Mouse (Mus musculus): ENCODE results near the gene Il18rap. TPM values are rescaled to one million over a fixed set of nuclear protein-coding genes. Genes with fewer than 3 reads are reported as not detected.

The Il18rap gene
- polyA plus RNA-seq, 1 experiment from 2014 or later, result 0.08 TPM

DNA sequence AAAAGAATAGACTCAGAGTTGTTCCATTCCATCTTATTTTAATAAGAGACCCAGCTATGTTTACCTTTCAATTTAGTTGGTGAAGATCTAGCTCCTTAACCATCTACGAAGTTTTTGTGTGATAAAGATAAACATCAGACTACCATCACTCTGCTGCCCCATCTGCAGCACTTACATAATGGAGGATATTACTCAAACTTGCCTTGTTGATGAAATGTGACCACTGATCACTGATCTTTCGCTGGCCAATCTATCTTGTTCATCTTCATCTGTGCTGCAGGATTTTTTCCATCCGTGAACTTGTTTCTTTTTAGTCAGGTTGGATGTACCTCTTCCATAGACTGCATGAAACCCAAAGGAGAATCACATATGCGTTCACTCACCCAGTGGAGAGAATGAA lies 20.6 kb upstream of the Il18rap start:
- Histone ChIP-seq H3K9ac (no peak overlapping the region), H3K4me1 (replicated peaks) (no peaks in the 10 kb centered on the region), H3K36me3 (no peaks in the 10 kb centered on the region), H3K27ac (ENCODE audit: poor library complexity, severe bottlenecking) (no peak overlapping the region), H3K27me3 (replicated peaks) (no peaks in the 10 kb centered on the region), H3K4me3 (no peak overlapping the region), H3K4me2 (no peak overlapping the region), H3K9me3 (replicated peaks) (no peaks in the 10 kb centered on the region)
- no peak for ATAC-seq (ENCODE audit: insufficient number of reproducible peaks, low FRiP score)
- WGBS, result 81% methylated on average over 4 of the region's 4 CpGs

DNA sequence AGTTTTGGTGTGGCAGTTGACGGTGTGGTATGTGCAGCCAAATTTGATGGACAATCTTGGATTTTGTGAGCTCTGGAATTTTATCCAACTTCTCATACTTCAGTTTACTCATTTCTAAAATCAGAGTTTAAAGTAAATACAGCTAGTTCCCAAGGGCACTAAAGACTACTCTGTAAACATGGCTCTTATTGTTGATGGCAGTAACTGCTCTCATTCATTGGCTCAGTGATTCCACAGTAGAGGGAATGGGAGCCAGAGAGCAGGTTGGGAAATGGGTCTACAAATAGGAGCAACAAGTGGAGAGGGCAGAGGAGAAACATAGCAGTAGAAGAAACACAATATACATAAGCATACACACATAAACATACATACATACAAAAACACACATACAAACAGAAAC lies 15.5 kb upstream of the Il18rap start:
- no peak for ATAC-seq (ENCODE audit: insufficient number of reproducible peaks, low FRiP score)
- WGBS, result 81% methylated on average over 1 of the region's 1 CpGs
- no peak overlapping the region for H3K27ac ChIP-seq (ENCODE audit: poor library complexity, severe bottlenecking)
- no peaks in the 10 kb centered on the region for H3K27me3 ChIP-seq (replicated peaks)
- H3K9ac ChIP-seq, result no peak overlapping the region
- no peaks in the 10 kb centered on the region for H3K36me3 ChIP-seq
- no peak overlapping the region for H3K4me3 ChIP-seq
- no peaks in the 10 kb centered on the region for H3K9me3 ChIP-seq (replicated peaks)
- no peaks in the 10 kb centered on the region for H3K4me1 ChIP-seq (replicated peaks)
- H3K4me2 ChIP-seq, result no peak overlapping the region

DNA sequence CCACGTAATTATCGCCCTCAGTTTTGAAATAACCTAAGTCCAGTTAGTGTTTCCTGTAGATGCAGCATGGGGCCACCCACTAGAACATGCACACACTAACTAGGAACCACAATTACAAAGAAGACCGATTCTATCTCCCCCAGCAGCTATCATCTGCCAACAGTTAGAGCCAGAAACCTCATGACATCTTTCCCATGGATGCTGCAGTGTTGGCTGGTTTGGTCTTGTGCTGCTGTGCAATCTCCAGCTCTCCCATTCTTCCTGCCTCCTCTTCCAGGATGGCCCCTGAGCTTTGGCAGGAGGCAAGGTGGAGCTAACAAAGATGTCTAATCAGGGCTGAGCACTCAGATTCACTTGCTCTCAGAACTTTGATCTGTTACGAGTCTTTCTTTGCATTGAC lies 14.0 kb upstream of the Il18rap start:
- no peak for ATAC-seq (ENCODE audit: insufficient number of reproducible peaks, low FRiP score)
- WGBS, result 82% methylated on average over 4 of the region's 4 CpGs

DNA sequence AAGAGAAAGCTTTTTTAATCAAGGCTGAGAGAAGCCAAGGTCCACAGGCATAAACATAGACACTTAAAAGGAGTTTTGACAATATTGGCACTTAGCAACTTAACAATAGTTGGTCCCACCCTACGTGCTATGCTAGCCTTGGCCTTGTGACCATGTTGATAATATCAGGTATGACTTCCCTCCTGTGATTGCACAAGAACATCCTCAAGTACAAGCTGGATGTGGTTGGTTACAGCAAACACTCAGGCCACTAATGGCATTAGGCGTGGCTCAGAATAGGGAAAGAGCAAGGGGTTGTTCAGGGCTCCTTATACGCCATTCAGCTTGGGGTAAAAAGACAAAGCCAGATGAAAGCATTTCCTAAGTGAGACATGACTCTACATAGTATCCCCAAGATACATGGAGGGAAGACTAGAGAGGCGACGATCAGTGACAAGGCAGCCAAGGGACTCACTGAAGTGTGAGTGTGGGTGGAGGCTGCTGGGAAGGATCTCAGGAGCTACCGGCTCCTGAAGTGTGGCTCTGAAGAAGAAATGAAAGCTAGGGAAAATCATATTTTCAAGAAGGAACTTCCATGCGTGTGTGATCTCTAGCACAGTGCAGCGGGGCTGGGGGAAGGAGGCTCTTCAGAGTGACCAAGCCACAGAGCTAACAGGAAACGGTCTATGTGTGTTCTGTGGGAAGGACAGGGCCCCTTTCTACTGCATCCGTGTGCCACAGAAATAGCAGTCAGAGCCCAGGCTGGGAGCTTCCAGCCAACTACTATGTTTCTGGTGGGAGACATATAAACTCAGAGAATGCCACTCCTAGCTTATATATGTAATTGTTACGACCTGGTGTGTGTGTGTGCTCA lies 13.4 kb upstream of the Il18rap start:
- H3K4me1 ChIP-seq (replicated peaks), result no peaks in the 10 kb centered on the region
- WGBS, result 80% methylated on average over 11 of the region's 11 CpGs
- ATAC-seq (ENCODE audit: insufficient number of reproducible peaks, low FRiP score), result no peak
- no peak overlapping the region for H3K9ac ChIP-seq
- H3K27me3 ChIP-seq (replicated peaks), result no peaks in the 10 kb centered on the region
- no peaks in the 10 kb centered on the region for H3K9me3 ChIP-seq (replicated peaks)
- H3K27ac ChIP-seq (ENCODE audit: poor library complexity, severe bottlenecking), result no peak overlapping the region
- no peak overlapping the region for H3K4me2 ChIP-seq
- no peak overlapping the region for H3K4me3 ChIP-seq
- no peaks in the 10 kb centered on the region for H3K36me3 ChIP-seq

More for the DNA sequence above, 14.0 kb upstream of the Il18rap start:
- Histone ChIP-seq H3K9ac (no peak overlapping the region), H3K4me2 (no peak overlapping the region), H3K4me1 (replicated peaks) (no peaks in the 10 kb centered on the region), H3K27me3 (replicated peaks) (no peaks in the 10 kb centered on the region), H3K4me3 (no peak overlapping the region), H3K27ac (ENCODE audit: poor library complexity, severe bottlenecking) (no peak overlapping the region), H3K36me3 (no peaks in the 10 kb centered on the region), H3K9me3 (replicated peaks) (no peaks in the 10 kb centered on the region)

DNA sequence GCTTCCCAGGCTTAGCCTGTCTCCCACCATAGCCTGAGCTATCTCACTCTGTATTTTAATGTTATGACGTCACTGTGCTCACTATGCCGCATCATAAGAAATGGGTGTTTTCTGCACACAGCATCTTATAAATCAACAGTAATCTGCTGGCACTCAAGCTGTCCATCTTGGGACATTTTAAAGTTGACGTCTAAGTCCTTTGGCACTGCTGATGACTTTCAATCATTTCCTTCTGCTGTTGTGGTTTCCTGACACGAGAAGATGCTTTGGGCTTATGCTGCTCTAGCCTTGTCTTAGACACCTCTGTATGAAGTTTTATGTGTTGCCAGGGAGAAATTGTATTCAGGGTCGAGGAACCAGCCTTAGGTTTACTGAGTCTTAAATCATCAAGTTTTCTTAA lies 10.6 kb upstream of the Il18rap start:
- Histone ChIP-seq H3K4me1 (replicated peaks) (no peaks in the 10 kb centered on the region), H3K27ac (ENCODE audit: poor library complexity, severe bottlenecking) (no peak overlapping the region), H3K9ac (no peak overlapping the region), H3K4me3 (no peak overlapping the region), H3K4me2 (no peak overlapping the region), H3K27me3 (replicated peaks) (no peaks in the 10 kb centered on the region), H3K9me3 (replicated peaks) (no peaks in the 10 kb centered on the region), H3K36me3 (no peaks in the 10 kb centered on the region)
- 80% methylated on average over 5 of the region's 5 CpGs for WGBS
- no peak for ATAC-seq (ENCODE audit: insufficient number of reproducible peaks, low FRiP score)

DNA sequence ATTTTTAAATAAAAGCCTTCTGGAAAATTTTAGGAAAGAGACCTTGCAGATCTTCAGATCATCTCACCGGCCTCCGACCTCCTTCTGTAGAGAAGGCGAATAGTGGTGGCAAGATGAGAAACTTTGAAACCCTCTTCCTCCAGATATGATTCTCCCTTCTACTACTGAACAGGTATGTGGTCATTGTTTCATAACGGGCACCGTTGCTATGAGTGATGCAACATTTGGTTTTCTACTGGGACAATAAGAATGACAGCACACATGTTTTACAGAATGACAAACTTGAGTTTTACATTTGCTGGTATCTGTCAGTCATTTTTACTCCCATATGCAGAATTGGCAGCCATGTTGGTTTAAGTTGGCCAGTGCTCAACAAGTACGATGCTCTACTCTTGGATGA lies 1.2 kb downstream of the Il18rap start:
- no peak overlapping the region for H3K4me2 ChIP-seq
- no peaks in the 10 kb centered on the region for H3K36me3 ChIP-seq
- no peak overlapping the region for H3K9ac ChIP-seq
- no peak overlapping the region for H3K4me3 ChIP-seq
- H3K27me3 ChIP-seq (replicated peaks), result no peaks in the 10 kb centered on the region
- WGBS, result 85% methylated on average over 6 of the region's 6 CpGs
- H3K9me3 ChIP-seq (replicated peaks), result 0 out of 2 replicates have a peak, but pooled peaks cover 3% of the 10 kb centered on the region
- no peaks in the 10 kb centered on the region for H3K4me1 ChIP-seq (replicated peaks)
- ATAC-seq (ENCODE audit: insufficient number of reproducible peaks, low FRiP score), result no peak
- no peak overlapping the region for H3K27ac ChIP-seq (ENCODE audit: poor library complexity, severe bottlenecking)

DNA sequence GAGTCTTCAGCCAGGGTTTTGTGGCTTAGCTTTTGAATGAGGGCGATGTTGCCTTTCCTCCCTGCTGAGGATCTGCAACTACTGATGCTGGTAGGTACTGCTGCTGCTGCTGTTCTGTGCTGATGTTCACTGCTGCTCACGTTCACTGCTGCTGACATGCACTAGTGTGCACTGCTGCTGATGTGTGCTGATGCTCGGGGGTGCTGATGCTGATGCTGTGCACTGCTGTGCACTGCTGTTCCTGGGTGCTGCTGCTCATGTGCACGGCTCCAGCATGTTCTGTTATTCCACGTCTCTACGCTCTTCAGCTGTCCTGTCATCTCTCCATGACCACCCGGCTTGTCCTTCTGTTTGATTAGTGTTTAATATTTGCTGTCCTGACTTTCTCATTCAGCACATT lies 7.8 kb downstream of the Il18rap start:
- H3K4me3 ChIP-seq, result no peak overlapping the region
- H3K9me3 ChIP-seq (replicated peaks), result no peaks in the 10 kb centered on the region
- no peak overlapping the region for H3K9ac ChIP-seq
- no peak for ATAC-seq (ENCODE audit: insufficient number of reproducible peaks, low FRiP score)
- no peak overlapping the region for H3K4me2 ChIP-seq
- H3K36me3 ChIP-seq, result no peaks in the 10 kb centered on the region
- WGBS, result 84% methylated on average over 7 of the region's 7 CpGs
- H3K27ac ChIP-seq (ENCODE audit: poor library complexity, severe bottlenecking), result no peak overlapping the region
- H3K4me1 ChIP-seq (replicated peaks), result no peaks in the 10 kb centered on the region
- H3K27me3 ChIP-seq (replicated peaks), result no peaks in the 10 kb centered on the region

DNA sequence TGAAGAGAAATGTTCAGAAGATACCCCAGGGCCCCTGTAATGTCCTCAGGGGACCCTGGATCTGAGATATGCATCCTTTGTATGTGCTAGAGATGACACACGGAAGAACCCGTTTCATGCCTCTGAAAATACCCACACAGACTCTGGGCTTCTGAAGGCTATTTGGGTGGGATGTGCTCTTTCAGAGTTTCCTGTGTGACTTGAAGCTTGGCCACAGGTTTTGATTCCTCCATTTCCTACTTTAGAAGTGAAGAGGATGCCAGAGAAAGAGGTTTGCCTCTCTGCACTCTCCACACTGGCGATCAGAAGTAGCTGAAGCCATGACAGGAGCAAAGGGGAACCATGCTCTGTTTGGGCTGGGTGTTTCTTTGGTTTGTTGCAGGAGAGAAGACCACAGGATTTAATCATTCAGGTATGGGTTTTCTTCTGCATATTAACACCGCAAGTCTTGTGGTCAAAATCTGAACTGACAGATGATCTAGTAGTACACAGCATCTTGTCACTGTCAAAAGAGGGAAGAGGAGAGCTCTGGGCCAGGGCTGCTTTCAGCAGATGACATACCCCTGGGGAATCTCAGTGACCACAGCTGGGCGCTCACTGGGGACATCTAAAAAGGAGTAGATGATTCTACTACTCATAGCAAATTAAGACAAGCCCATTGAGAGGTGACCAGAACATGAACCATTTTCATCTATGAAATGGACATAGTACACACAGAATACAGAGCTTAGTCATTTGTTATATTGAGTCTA lies 9.0 kb downstream of the Il18rap start:
- no peak overlapping the region for H3K27ac ChIP-seq (ENCODE audit: poor library complexity, severe bottlenecking)
- 77% methylated on average over 5 of the region's 5 CpGs for WGBS
- H3K9ac ChIP-seq, result no peak overlapping the region
- no peaks in the 10 kb centered on the region for H3K4me1 ChIP-seq (replicated peaks)
- no peaks in the 10 kb centered on the region for H3K9me3 ChIP-seq (replicated peaks)
- no peaks in the 10 kb centered on the region for H3K27me3 ChIP-seq (replicated peaks)
- H3K36me3 ChIP-seq, result no peaks in the 10 kb centered on the region
- H3K4me3 ChIP-seq, result no peak overlapping the region
- no peak overlapping the region for H3K4me2 ChIP-seq
- ATAC-seq (ENCODE audit: insufficient number of reproducible peaks, low FRiP score), result no peak

DNA sequence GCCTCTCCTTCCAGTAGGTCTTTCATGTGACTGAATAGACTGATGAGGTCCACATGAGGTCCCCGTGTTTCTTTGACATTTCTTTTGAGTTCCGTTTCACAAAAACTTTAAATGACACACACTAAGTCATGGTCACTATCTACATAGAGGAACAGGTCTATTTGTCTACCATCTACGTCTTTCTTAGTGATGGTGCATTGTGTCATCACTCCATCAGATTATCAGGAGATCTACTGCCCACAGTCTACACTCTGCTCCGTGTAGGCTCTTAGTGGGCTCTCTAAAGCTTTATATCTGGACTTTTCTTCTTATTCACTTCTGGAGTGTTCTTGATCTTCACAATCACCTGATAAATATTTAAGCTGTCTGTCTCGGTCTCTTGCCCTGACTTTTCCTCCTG lies 14.1 kb downstream of the Il18rap start:
- Histone ChIP-seq H3K9ac (no peak overlapping the region), H3K4me2 (no peak overlapping the region), H3K4me1 (replicated peaks) (no peaks in the 10 kb centered on the region), H3K9me3 (replicated peaks) (0 out of 2 replicates have a peak, but pooled peaks cover 4% of the 10 kb centered on the region), H3K4me3 (no peak overlapping the region), H3K27ac (ENCODE audit: poor library complexity, severe bottlenecking) (no peak overlapping the region), H3K36me3 (no peaks in the 10 kb centered on the region), H3K27me3 (replicated peaks) (no peaks in the 10 kb centered on the region)
- WGBS, result 70% methylated on average over 5 of the region's 5 CpGs
- no peak for ATAC-seq (ENCODE audit: insufficient number of reproducible peaks, low FRiP score)

DNA sequence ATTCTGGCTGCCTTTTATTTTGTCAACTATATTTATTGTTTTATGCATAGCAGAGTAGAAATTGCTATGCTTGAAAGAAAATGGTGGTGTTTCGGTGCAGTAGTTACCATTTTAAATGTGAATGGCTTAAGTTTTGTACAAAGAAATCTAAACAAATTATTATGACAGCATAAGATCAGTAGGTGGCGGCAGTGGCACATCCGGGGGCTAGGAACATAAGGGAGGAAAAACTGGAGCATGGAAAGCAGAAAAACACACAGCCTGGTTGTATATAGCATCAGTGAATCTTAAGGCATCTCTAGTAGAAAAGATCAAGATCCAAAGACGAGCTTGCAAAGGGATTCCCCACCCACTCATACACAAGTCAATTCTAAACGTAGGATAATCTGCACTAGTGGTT lies 22.4 kb downstream of the Il18rap start:
- no peak overlapping the region for H3K4me3 ChIP-seq
- no peak for ATAC-seq (ENCODE audit: insufficient number of reproducible peaks, low FRiP score)
- no peak overlapping the region for H3K4me2 ChIP-seq
- H3K36me3 ChIP-seq, result no peaks in the 10 kb centered on the region
- WGBS, result 71% methylated on average over 5 of the region's 5 CpGs
- no peaks in the 10 kb centered on the region for H3K27me3 ChIP-seq (replicated peaks)
- H3K9ac ChIP-seq, result no peak overlapping the region
- no peaks in the 10 kb centered on the region for H3K4me1 ChIP-seq (replicated peaks)
- H3K9me3 ChIP-seq (replicated peaks), result 0 out of 2 replicates have a peak, but pooled peaks cover 4% of the 10 kb centered on the region
- no peak overlapping the region for H3K27ac ChIP-seq (ENCODE audit: poor library complexity, severe bottlenecking)

DNA sequence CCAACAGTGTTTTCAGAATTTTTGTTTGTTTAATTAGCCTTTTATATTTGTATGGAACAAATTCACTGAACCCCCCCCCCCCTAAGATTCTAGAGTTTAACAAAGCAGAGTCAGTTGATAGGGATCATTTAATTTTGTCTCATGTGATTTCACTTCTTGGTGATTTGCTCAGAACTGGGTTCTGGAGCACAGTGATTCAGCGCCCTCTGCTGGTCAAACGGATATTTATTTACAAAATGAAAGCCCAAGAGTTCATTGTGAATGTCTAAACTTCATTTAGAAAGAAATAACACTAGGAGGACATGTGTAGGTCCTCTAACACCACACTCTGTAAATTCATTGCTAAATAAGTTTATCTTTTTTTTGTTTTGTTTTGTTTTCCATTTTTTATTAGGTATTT lies 29.5 kb downstream of the Il18rap start:
- ATAC-seq (ENCODE audit: insufficient number of reproducible peaks, low FRiP score), result no peak
- WGBS, result 0% methylated on average over 2 of the region's 2 CpGs
- Histone ChIP-seq H3K27ac (ENCODE audit: poor library complexity, severe bottlenecking) (no peak overlapping the region), H3K4me2 (no peak overlapping the region), H3K4me3 (no peak overlapping the region), H3K9ac (no peak overlapping the region), H3K4me1 (replicated peaks) (no peaks in the 10 kb centered on the region), H3K36me3 (no peaks in the 10 kb centered on the region), H3K9me3 (replicated peaks) (no peaks in the 10 kb centered on the region), H3K27me3 (replicated peaks) (no peaks in the 10 kb centered on the region)
